ENCODE assay signal across 13 mouse cellular contexts in the genomic region with DNA sequence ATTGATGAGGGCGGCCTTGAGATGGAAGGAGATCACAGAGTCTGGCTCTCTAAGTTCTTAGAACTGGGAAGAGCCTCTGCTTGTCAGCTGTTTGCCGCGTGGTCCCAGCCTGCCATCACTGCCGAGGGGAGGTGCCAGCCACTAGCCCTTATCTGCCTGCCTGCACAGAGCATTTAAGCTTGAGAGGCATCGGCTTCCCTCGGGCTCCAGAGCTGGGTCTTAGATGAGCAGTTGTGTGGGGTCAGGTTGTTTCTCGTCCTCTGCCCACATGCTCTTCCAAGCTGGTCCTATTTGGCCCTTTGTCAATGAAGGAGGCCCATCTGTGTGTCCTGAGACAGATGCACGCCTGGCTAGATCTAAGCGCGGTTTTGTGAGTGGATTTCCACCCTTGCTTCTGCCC. TPM values are rescaled to one million over a fixed set of nuclear protein-coding genes. Genes with fewer than 3 reads are reported as not detected.
A peak's percentile ranks its signal among the peaks of the same experiment; 100 is the strongest.
DNase-seq lines count a peak whose midpoint lies in the region; ATAC-seq lines count a peak whose summit lies in the region.
"Had no signal": no experiment of that assay in that cellular context is flagged by ENCODE, and none has a peak within 500 bp of the region (broad histone marks: within the 10 kb centered on the region; RNA-seq: fewer than 3 reads in every experiment).

No protein-coding gene starts in this region.

- no peaks in the 10 kb centered on the region for H3K27me3 ChIP-seq in hindbrain, embryonic 15.5 days
- no peaks in the 10 kb centered on the region for H3K27me3 ChIP-seq in hindbrain, embryonic 11.5 days (ENCODE audit: control insufficient read depth, insufficient read depth, low read length)
- H3K27me3 ChIP-seq in midbrain, embryonic 14.5 days (ENCODE audit: control insufficient read depth, insufficient read depth, low read length), result no peaks in the 10 kb centered on the region

- 62% methylated on average over 10 of the region's 10 CpGs for WGBS in hindbrain, embryonic 15.5 days
- 80% methylated on average over 10 of the region's 10 CpGs for WGBS in hindbrain, embryonic 11.5 days
- 34% methylated on average over 10 of the region's 10 CpGs for WGBS in midbrain, embryonic 14.5 days

- H3K4me1 ChIP-seq in hindbrain, embryonic 15.5 days (replicated peaks), result peaks cover 22% of the 10 kb centered on the region
- no peaks in the 10 kb centered on the region for H3K4me1 ChIP-seq in hindbrain, embryonic 11.5 days (replicated peaks; ENCODE audit: control insufficient read depth, insufficient read depth, low read length)
- H3K4me1 ChIP-seq in midbrain, embryonic 14.5 days (ENCODE audit: control insufficient read depth, insufficient read depth, low read length), result peaks cover 18% of the 10 kb centered on the region

- no peaks in the 10 kb centered on the region for H3K36me3 ChIP-seq in hindbrain, embryonic 15.5 days
- H3K36me3 ChIP-seq in hindbrain, embryonic 11.5 days (ENCODE audit: control insufficient read depth, insufficient read depth, low read length), result no peaks in the 10 kb centered on the region
- 0 out of 2 replicates have a peak, but pooled peaks cover 2% of the 10 kb centered on the region for H3K36me3 ChIP-seq in midbrain, embryonic 14.5 days (ENCODE audit: control insufficient read depth, insufficient read depth, low read length)
- H3K36me3 ChIP-seq: G1E; liver, embryonic 12.5 days had no signal

- H3K4me3 ChIP-seq in hindbrain, embryonic 15.5 days, result no peak overlapping the region
- no peak overlapping the region for H3K4me3 ChIP-seq in hindbrain, embryonic 11.5 days (ENCODE audit: low read depth, low read length)
- H3K4me3 ChIP-seq in midbrain, embryonic 14.5 days (replicated peaks; ENCODE audit: low read depth, low read length), result no peak overlapping the region
- H3K4me3 ChIP-seq: liver, embryonic 12.5 days had no signal

- no peak overlapping the region for H3K4me2 ChIP-seq in hindbrain, embryonic 15.5 days
- no peak overlapping the region for H3K4me2 ChIP-seq in hindbrain, embryonic 11.5 days (replicated peaks; ENCODE audit: low read depth, low read length)
- no peak overlapping the region for H3K4me2 ChIP-seq in midbrain, embryonic 14.5 days (ENCODE audit: low read length)
- H3K4me2 ChIP-seq: liver, embryonic 12.5 days had no signal

- H3K9me3 ChIP-seq in hindbrain, embryonic 15.5 days, result no peaks in the 10 kb centered on the region
- no peaks in the 10 kb centered on the region for H3K9me3 ChIP-seq in hindbrain, embryonic 11.5 days (ENCODE audit: control insufficient read depth, low read length)
- H3K9me3 ChIP-seq in midbrain, embryonic 14.5 days (ENCODE audit: control insufficient read depth, low read length), result no peaks in the 10 kb centered on the region
- H3K9me3 ChIP-seq: G1E; liver, embryonic 12.5 days had no signal

- no peak overlapping the region for H3K9ac ChIP-seq in hindbrain, embryonic 15.5 days
- H3K9ac ChIP-seq in hindbrain, embryonic 11.5 days (ENCODE audit: low read depth, low read length), result no peak overlapping the region
- no peak overlapping the region for H3K9ac ChIP-seq in midbrain, embryonic 14.5 days (replicated peaks; ENCODE audit: low read length)
- H3K9ac ChIP-seq: liver, embryonic 12.5 days had no signal

- intact Hi-C loops in heart, postnatal 10 days (cut with DNase I), result no loop called here

- ATAC-seq in cerebellum, adult (ENCODE audit: insufficient number of reproducible peaks, low FRiP score, low TSS enrichment), result 0 out of 2 replicates have a peak, but pooled peaks have one; percentile 11
- 0 out of 2 replicates have a peak, but pooled peaks have one; percentile 30 for ATAC-seq in hindbrain, embryonic 15.5 days (ENCODE audit: low FRiP score, low read depth)
- ATAC-seq in hindbrain, embryonic 11.5 days (ENCODE audit: low FRiP score), result no peak
- no peak for ATAC-seq in midbrain, embryonic 14.5 days (ENCODE audit: low FRiP score, low TSS enrichment)
- ATAC-seq in erythroblast, adult 5-6 weeks (replicated peaks; ENCODE audit: low FRiP score, poor library complexity, severe bottlenecking), result no peak
- ATAC-seq: liver, embryonic 12.5 days had no signal

- no peak overlapping the region for H3K27ac ChIP-seq in hindbrain, embryonic 15.5 days (replicated peaks)
- no peak overlapping the region for H3K27ac ChIP-seq in hindbrain, embryonic 11.5 days (ENCODE audit: low read depth, low read length)
- H3K27ac ChIP-seq in midbrain, embryonic 14.5 days (replicated peaks; ENCODE audit: low read depth, low read length), result peak overlapping the region; percentile 33; the same call in 1 of the 2 replicates
- H3K27ac ChIP-seq: liver, embryonic 12.5 days had no signal

- DNase-seq in cerebellum, adult 11 months, result no peak
- DNase-seq in hindbrain, embryonic 11.5 days (ENCODE audit: low spot score), result no peak
- peak; percentile 42 to 48 for DNase-seq in cerebellum, postnatal 14 days
- DNase-seq in midbrain, embryonic 14.5 days, result peak; percentile 51
- no peak for DNase-seq in heart, postnatal 10 days
- DNase-seq: lung, postnatal 36 days had no signal

RNA-seq across cellular contexts. Expression of a gene that starts 10.7 kb away (rescaled TPM):
- polyA plus RNA-seq in hindbrain, embryonic 15.5 days (2015; fragmentation: Nextera tagmentation; extraction: Ambion mirVana), result 138 and 157 TPM in 2 replicates
- 34.1 and 38.2 TPM in 2 replicates for polyA plus RNA-seq in hindbrain, embryonic 11.5 days (2014; fragmentation: Nextera tagmentation; extraction: Ambion mirVana)
- 125 and 129 TPM in 2 replicates for polyA plus RNA-seq in midbrain, embryonic 14.5 days (2014; fragmentation: Nextera tagmentation; extraction: Ambion mirVana)
- 10 to 100 TPM; 24.8 to 26.5 TPM for total RNA-seq in heart, postnatal 10 days (2021)
- total RNA-seq in erythroblast, adult 5-6 weeks (2015; ENCODE audit: low replicate concordance), result 2.1 TPM in 1 of 2 replicates, not detected in the other
- 0.28 and 0.51 TPM in 2 replicates for total RNA-seq in erythroblast, adult 5-6 weeks (2017; ENCODE audit: low replicate concordance)
- total RNA-seq: common myeloid progenitor, adult 5-6 weeks; granulocyte monocyte progenitor cell, adult 5-6 weeks had no signal
- polyA plus RNA-seq: G1E had no signal

RNA-seq across cellular contexts. Expression of a gene that starts 42.6 kb away (rescaled TPM):
- 65.3 and 67.7 TPM in 2 replicates for polyA plus RNA-seq in hindbrain, embryonic 15.5 days (2015; fragmentation: Nextera tagmentation; extraction: Ambion mirVana)
- 33.3 and 37.1 TPM in 2 replicates for polyA plus RNA-seq in hindbrain, embryonic 11.5 days (2014; fragmentation: Nextera tagmentation; extraction: Ambion mirVana)
- polyA plus RNA-seq in midbrain, embryonic 14.5 days (2014; fragmentation: Nextera tagmentation; extraction: Ambion mirVana), result 46.7 and 55.5 TPM in 2 replicates
- total RNA-seq in heart, postnatal 10 days (2021), result 10 to 100 TPM; 48.9 TPM
- total RNA-seq in erythroblast, adult 5-6 weeks (2015; ENCODE audit: low replicate concordance), result 6.5 and 9.6 TPM in 2 replicates
- total RNA-seq in erythroblast, adult 5-6 weeks (2017; ENCODE audit: low replicate concordance), result 4.7 and 7.0 TPM in 2 replicates

Comparison
In these comparisons a context has a peak if more than half of its experiments do, and no peak if none do; other contexts are left out.
1. ATAC-seq: peak in cerebellum, adult (single experiment) and hindbrain, embryonic 15.5 days (single experiment); none in hindbrain, embryonic 11.5 days (single experiment), midbrain, embryonic 14.5 days (single experiment) and erythroblast, adult 5-6 weeks (single experiment).
2. DNase-seq: peak in cerebellum, postnatal 14 days (2 of 2) and midbrain, embryonic 14.5 days (single experiment); none in cerebellum, adult 11 months (single experiment), hindbrain, embryonic 11.5 days (single experiment) and heart, postnatal 10 days (0 of 2).